12 mouse cellular contexts compared by ENCODE assay signal in genomic region chr1:168410054-168410453, GRCm38 (mm10). TPM values are rescaled to one million over a fixed set of nuclear protein-coding genes. Genes with fewer than 3 reads are reported as not detected.
DNase-seq lines count a peak whose midpoint lies in the region; ATAC-seq lines count a peak whose summit lies in the region.
"Had no signal": no experiment of that assay in that cellular context is flagged by ENCODE, and none has a peak within 500 bp of the region (broad histone marks: within the 10 kb centered on the region; RNA-seq: fewer than 3 reads in every experiment).

No protein-coding gene starts in this region.

- WGBS in hindbrain, embryonic 11.5 days, result 5% methylated on average over 1 of the region's 1 CpGs
- 27% methylated on average over 1 of the region's 1 CpGs for WGBS in hindbrain, embryonic 14.5 days
- WGBS in midbrain, embryonic 10.5 days, result 26% methylated on average over 1 of the region's 1 CpGs
- WGBS in midbrain, embryonic 13.5 days, result 0% methylated on average over 1 of the region's 1 CpGs
- WGBS in forebrain, embryonic 12.5 days, result 10% methylated on average over 1 of the region's 1 CpGs
- 3% methylated on average over 1 of the region's 1 CpGs for WGBS in limb, embryonic 10.5 days

- no peak overlapping the region for H3K9ac ChIP-seq in hindbrain, embryonic 11.5 days (ENCODE audit: low read depth, low read length)
- H3K9ac ChIP-seq in hindbrain, embryonic 14.5 days, result no peak overlapping the region
- no peak overlapping the region for H3K9ac ChIP-seq in midbrain, embryonic 13.5 days (replicated peaks)
- no peak overlapping the region for H3K9ac ChIP-seq in forebrain, embryonic 12.5 days
- H3K9ac ChIP-seq: liver, embryonic 15.5 days had no signal

- no peak for DNase-seq in hindbrain, embryonic 11.5 days (ENCODE audit: low spot score)
- DNase-seq in hindbrain, embryonic 14.5 days (ENCODE audit: low spot score), result no peak
- DNase-seq in midbrain, embryonic 10.5 days (ENCODE audit: low spot score), result no peak
- DNase-seq in limb, embryonic 10.5 days (ENCODE audit: low spot score), result no peak
- no peak for DNase-seq in urinary bladder, postnatal 36 days (ENCODE audit: low spot score in 2 of 2)
- DNase-seq: cerebellum, postnatal 36 days; spleen, adult 18-20 months; thymus, adult 18-20 months had no signal

- no peaks in the 10 kb centered on the region for H3K36me3 ChIP-seq in hindbrain, embryonic 11.5 days (ENCODE audit: control insufficient read depth, insufficient read depth, low read length)
- H3K36me3 ChIP-seq in hindbrain, embryonic 14.5 days (replicated peaks; ENCODE audit: control insufficient read depth, insufficient read depth), result peaks cover 42% of the 10 kb centered on the region
- peaks cover 55% of the 10 kb centered on the region for H3K36me3 ChIP-seq in midbrain, embryonic 10.5 days
- H3K36me3 ChIP-seq in midbrain, embryonic 13.5 days, result peaks cover 37% of the 10 kb centered on the region
- peaks cover 43% of the 10 kb centered on the region for H3K36me3 ChIP-seq in forebrain, embryonic 12.5 days (replicated peaks)
- H3K36me3 ChIP-seq in limb, embryonic 10.5 days, result peaks cover 66% of the 10 kb centered on the region
- H3K36me3 ChIP-seq: liver, embryonic 15.5 days had no signal

- H3K4me1 ChIP-seq in hindbrain, embryonic 11.5 days (replicated peaks; ENCODE audit: control insufficient read depth, insufficient read depth, low read length), result peaks cover 9% of the 10 kb centered on the region
- peaks cover 32% of the 10 kb centered on the region for H3K4me1 ChIP-seq in hindbrain, embryonic 14.5 days (replicated peaks; ENCODE audit: control insufficient read depth, insufficient read depth, low read length)
- H3K4me1 ChIP-seq in midbrain, embryonic 10.5 days, result peaks cover 72% of the 10 kb centered on the region
- peaks cover 68% of the 10 kb centered on the region for H3K4me1 ChIP-seq in midbrain, embryonic 13.5 days (replicated peaks)
- H3K4me1 ChIP-seq in forebrain, embryonic 12.5 days, result peaks cover 71% of the 10 kb centered on the region
- peaks cover 76% of the 10 kb centered on the region for H3K4me1 ChIP-seq in limb, embryonic 10.5 days
- H3K4me1 ChIP-seq: liver, embryonic 15.5 days had no signal

- H3K4me3 ChIP-seq in hindbrain, embryonic 11.5 days (ENCODE audit: low read depth, low read length), result no peak overlapping the region
- no peak overlapping the region for H3K4me3 ChIP-seq in hindbrain, embryonic 14.5 days (replicated peaks; ENCODE audit: low read length)
- H3K4me3 ChIP-seq in midbrain, embryonic 10.5 days, result peak overlapping the region; percentile 31
- no peak overlapping the region for H3K4me3 ChIP-seq in midbrain, embryonic 13.5 days (replicated peaks)
- no peak overlapping the region for H3K4me3 ChIP-seq in forebrain, embryonic 12.5 days (replicated peaks)
- no peak overlapping the region for H3K4me3 ChIP-seq in limb, embryonic 10.5 days
- H3K4me3 ChIP-seq: liver, embryonic 15.5 days had no signal

- 0 out of 2 replicates have a peak overlapping the region, but pooled peaks have one; percentile 17 for H3K27ac ChIP-seq in hindbrain, embryonic 11.5 days (ENCODE audit: low read depth, low read length)
- no peak overlapping the region for H3K27ac ChIP-seq in hindbrain, embryonic 14.5 days
- peak overlapping the region; percentile 64; the same call in 1 of the 2 replicates for H3K27ac ChIP-seq in midbrain, embryonic 10.5 days (replicated peaks)
- no peak overlapping the region for H3K27ac ChIP-seq in midbrain, embryonic 13.5 days
- peak overlapping the region; percentile 73 for H3K27ac ChIP-seq in forebrain, embryonic 12.5 days
- H3K27ac ChIP-seq in limb, embryonic 10.5 days, result peak overlapping the region; percentile 6; the same call in 1 of the 2 replicates
- H3K27ac ChIP-seq: liver, embryonic 15.5 days had no signal

- H3K27me3 ChIP-seq in hindbrain, embryonic 11.5 days (ENCODE audit: control insufficient read depth, insufficient read depth, low read length), result no peaks in the 10 kb centered on the region
- no peaks in the 10 kb centered on the region for H3K27me3 ChIP-seq in hindbrain, embryonic 14.5 days (ENCODE audit: control insufficient read depth, insufficient read depth, low read length)
- H3K27me3 ChIP-seq in midbrain, embryonic 10.5 days (ENCODE audit: low read depth, poor library complexity, severe bottlenecking), result peaks cover 44% of the 10 kb centered on the region
- H3K27me3 ChIP-seq in midbrain, embryonic 13.5 days, result no peaks in the 10 kb centered on the region
- H3K27me3 ChIP-seq in forebrain, embryonic 12.5 days, result no peaks in the 10 kb centered on the region
- H3K27me3 ChIP-seq in limb, embryonic 10.5 days (ENCODE audit: low read depth, poor library complexity, severe bottlenecking), result no peaks in the 10 kb centered on the region
- H3K27me3 ChIP-seq: liver, embryonic 15.5 days had no signal

- no peaks in the 10 kb centered on the region for H3K9me3 ChIP-seq in hindbrain, embryonic 11.5 days (ENCODE audit: control insufficient read depth, low read length)
- H3K9me3 ChIP-seq in hindbrain, embryonic 14.5 days (ENCODE audit: control insufficient read depth, low read length), result no peaks in the 10 kb centered on the region
- H3K9me3 ChIP-seq in midbrain, embryonic 10.5 days (replicated peaks), result no peaks in the 10 kb centered on the region
- no peaks in the 10 kb centered on the region for H3K9me3 ChIP-seq in midbrain, embryonic 13.5 days
- H3K9me3 ChIP-seq in forebrain, embryonic 12.5 days, result no peaks in the 10 kb centered on the region
- no peaks in the 10 kb centered on the region for H3K9me3 ChIP-seq in limb, embryonic 10.5 days (replicated peaks)
- H3K9me3 ChIP-seq: liver, embryonic 15.5 days had no signal

- no peak overlapping the region for H3K4me2 ChIP-seq in hindbrain, embryonic 11.5 days (replicated peaks; ENCODE audit: low read depth, low read length)
- no peak overlapping the region for H3K4me2 ChIP-seq in hindbrain, embryonic 14.5 days (replicated peaks)
- no peak overlapping the region for H3K4me2 ChIP-seq in midbrain, embryonic 13.5 days (replicated peaks)
- H3K4me2 ChIP-seq in forebrain, embryonic 12.5 days, result peak overlapping the region; percentile 26
- H3K4me2 ChIP-seq: liver, embryonic 15.5 days had no signal

- ATAC-seq in hindbrain, embryonic 11.5 days (ENCODE audit: low FRiP score), result no peak
- ATAC-seq in hindbrain, embryonic 14.5 days (ENCODE audit: low FRiP score), result no peak
- ATAC-seq in midbrain, embryonic 13.5 days, result no peak
- ATAC-seq in forebrain, embryonic 12.5 days (ENCODE audit: low FRiP score), result peak; percentile 21; the same call in 1 of the 2 replicates
- ATAC-seq in megakaryocyte-erythroid progenitor cell, adult 5-6 weeks (replicated peaks; ENCODE audit: low FRiP score, low TSS enrichment, poor library complexity, severe bottlenecking), result no peak

RNA-seq across cellular contexts. Expression of gene Pbx1, which starts 22.0 kb away (rescaled TPM):
- 49.0 and 59.2 TPM in 2 replicates for polyA plus RNA-seq in hindbrain, embryonic 11.5 days (2014; fragmentation: Nextera tagmentation; extraction: Ambion mirVana)
- 46.3 and 48.6 TPM in 2 replicates for polyA plus RNA-seq in hindbrain, embryonic 14.5 days (2014; fragmentation: Nextera tagmentation; extraction: Ambion mirVana)
- 34.9 and 42.3 TPM in 2 replicates for polyA plus RNA-seq in midbrain, embryonic 10.5 days (2016; fragmentation: Nextera tagmentation; extraction: Ambion mirVana)
- 84.9 and 91.4 TPM in 2 replicates for polyA plus RNA-seq in midbrain, embryonic 13.5 days (2015; fragmentation: Nextera tagmentation; extraction: Ambion mirVana)
- polyA plus RNA-seq in forebrain, embryonic 12.5 days (2016; fragmentation: Nextera tagmentation; extraction: Ambion mirVana), result 69.4 and 72.2 TPM in 2 replicates
- polyA plus RNA-seq in limb, embryonic 10.5 days (2016; fragmentation: Nextera tagmentation; extraction: Ambion mirVana), result 44.7 and 55.9 TPM in 2 replicates
- 6.9 and 22.2 TPM in 2 replicates for total RNA-seq in megakaryocyte-erythroid progenitor cell, adult 5-6 weeks (2014; fragmentation: Nextera tagmentation)
- 11.0 and 24.8 TPM in 2 replicates for total RNA-seq in megakaryocyte-erythroid progenitor cell, adult 5-6 weeks (2017)

Comparison
In these comparisons a context has a peak if more than half of its experiments do, and no peak if none do; other contexts are left out.
1. H3K27ac ChIP-seq: peak in hindbrain, embryonic 11.5 days (single experiment), midbrain, embryonic 10.5 days (single experiment), forebrain, embryonic 12.5 days (single experiment) and limb, embryonic 10.5 days (single experiment); none in hindbrain, embryonic 14.5 days (single experiment) and midbrain, embryonic 13.5 days (single experiment).